Mouse (Mus musculus): ENCODE measurements around the gene Trim58.

Gene Trim58

GRCm38 (mm10) chr11:58643350-58643749 is 3.1 kb downstream of the Trim58 start:
- no peak for DNase-seq (ENCODE audit: low spot score in 2 of 2)

GRCm38 (mm10) chr11:58655151-58655550 is 14.9 kb downstream of the Trim58 start:
- DNase-seq (ENCODE audit: low spot score in 2 of 2) = no peak

GRCm38 (mm10) chr11:58658596-58658995 is 18.3 kb downstream of the Trim58 start, which contains the start of gene Olfr322:
Gene Olfr322 (plus strand): TSS chr11:58658782.
- DNase-seq (ENCODE audit: low spot score in 2 of 2) = no peak

- no peak for DNase-seq (ENCODE audit: low spot score in 2 of 2)
Measured at GRCm38 (mm10) chr11:58669252-58669651, 29.0 kb downstream of the Trim58 start.

- DNase-seq (ENCODE audit: low spot score in 2 of 2) = no peak
Measured at GRCm38 (mm10) chr11:58671825-58672224, 31.6 kb downstream of the Trim58 start.

GRCm38 (mm10) chr11:58680799-58681198 is 40.5 kb downstream of the Trim58 start, which contains the start of gene Olfr320:
Gene Olfr320 (plus strand): TSS chr11:58681099.
- DNase-seq (ENCODE audit: low spot score in 2 of 2) = no peak

- DNase-seq (ENCODE audit: low spot score in 2 of 2) = no peak
Measured at GRCm38 (mm10) chr11:58698862-58699261, 58.6 kb downstream of the Trim58 start, which contains the start of gene Olfr319. Gene Olfr319 (plus strand): TSS chr11:58699162.
